Comparison of ENCODE assay signal across 8 mouse cellular contexts in genomic region chr6:47828950-47829349, GRCm38 (mm10). TPM values are rescaled to one million over a fixed set of nuclear protein-coding genes. Genes with fewer than 3 reads are reported as not detected.
DNase-seq lines count a peak whose midpoint lies in the region; ATAC-seq and TF ChIP-seq lines count a peak whose summit lies in the region.
"Had no signal": no experiment of that assay in that cellular context is flagged by ENCODE, and none has a peak within 500 bp of the region (broad histone marks: within the 10 kb centered on the region; RNA-seq: fewer than 3 reads in every experiment).

No protein-coding gene starts in this region.

- H3K4me2 ChIP-seq in embryonic facial prominence, embryonic 12.5 days (replicated peaks), result peak overlapping the region; percentile 56; the same call in 1 of the 2 replicates
- H3K4me2 ChIP-seq in liver, embryonic 14.5 days (ENCODE audit: low read depth), result 0 out of 2 replicates have a peak overlapping the region, but pooled peaks have one; percentile 12
- 0 out of 2 replicates have a peak overlapping the region, but pooled peaks have one; percentile 56 for H3K4me2 ChIP-seq in stomach, embryonic 14.5 days (replicated peaks; ENCODE audit: low read depth, low read length)
- H3K4me2 ChIP-seq: stomach, embryonic 15.5 days had no signal

- 12% methylated on average over 1 of the region's 1 CpGs for WGBS in embryonic facial prominence, embryonic 12.5 days
- 52% methylated on average over 1 of the region's 1 CpGs for WGBS in liver, embryonic 14.5 days (ENCODE audit: insufficient replicate concordance)
- WGBS in stomach, embryonic 14.5 days, result 36% methylated on average over 1 of the region's 1 CpGs

- TF ChIP-seq EP300 in liver, embryonic 14.5 days (IDR thresholded peaks at IDR 0.05; ENCODE audit: low read depth), result no peak

- H3K9me3 ChIP-seq in megakaryocyte, embryonic 14.5 days, result no peaks in the 10 kb centered on the region
- no peaks in the 10 kb centered on the region for H3K9me3 ChIP-seq in embryonic facial prominence, embryonic 12.5 days
- H3K9me3 ChIP-seq in liver, embryonic 14.5 days (ENCODE audit: control insufficient read depth, low read length), result no peaks in the 10 kb centered on the region
- H3K9me3 ChIP-seq in stomach, embryonic 14.5 days (ENCODE audit: control insufficient read depth, low read depth, low read length), result no peaks in the 10 kb centered on the region
- H3K9me3 ChIP-seq: stomach, embryonic 15.5 days had no signal

- H3K27ac ChIP-seq in embryonic facial prominence, embryonic 12.5 days, result no peak overlapping the region
- H3K27ac ChIP-seq in liver, embryonic 14.5 days, result no peak overlapping the region
- no peak overlapping the region for H3K27ac ChIP-seq in stomach, embryonic 14.5 days (ENCODE audit: low read length)
- H3K27ac ChIP-seq: stomach, embryonic 15.5 days had no signal

- peak in 1 of 3 experiments; percentile 43 for DNase-seq in liver, embryonic 14.5 days (ENCODE audit: low read depth in 3 of 3, low spot score in 3 of 3)
- no peak for DNase-seq in cerebellum, adult 9-11 months
- no peak for DNase-seq in frontal cortex, postnatal 14 days (ENCODE audit: low spot score in 2 of 2)

- peaks cover 24% of the 10 kb centered on the region for H3K4me1 ChIP-seq in megakaryocyte, embryonic 14.5 days
- no peaks in the 10 kb centered on the region for H3K4me1 ChIP-seq in embryonic facial prominence, embryonic 12.5 days
- H3K4me1 ChIP-seq in liver, embryonic 14.5 days (replicated peaks; ENCODE audit: control insufficient read depth in 2 of 2, insufficient read depth in 2 of 2, low read length in 1 of 2), result peaks cover 2 to 3% of the 10 kb centered on the region in 2 experiments; a peak in 1 of 4 replicates
- no peaks in the 10 kb centered on the region for H3K4me1 ChIP-seq in stomach, embryonic 14.5 days (ENCODE audit: control insufficient read depth, insufficient read depth, low read length)

- H3K27me3 ChIP-seq in megakaryocyte, embryonic 14.5 days (replicated peaks), result peaks cover 4% of the 10 kb centered on the region
- no peaks in the 10 kb centered on the region for H3K27me3 ChIP-seq in embryonic facial prominence, embryonic 12.5 days
- no peaks in the 10 kb centered on the region for H3K27me3 ChIP-seq in liver, embryonic 14.5 days (ENCODE audit: control insufficient read depth, insufficient read depth, low read length)
- no peaks in the 10 kb centered on the region for H3K27me3 ChIP-seq in stomach, embryonic 14.5 days (ENCODE audit: control insufficient read depth, insufficient read depth, low read length)
- H3K27me3 ChIP-seq: stomach, embryonic 15.5 days had no signal

- TF ChIP-seq CTCF in liver, embryonic 14.5 days (IDR thresholded peaks at IDR 0.05; ENCODE audit: low read depth), result peak; percentile 52; the same call in 1 of the 2 replicates

- no peak overlapping the region for H3K9ac ChIP-seq in embryonic facial prominence, embryonic 12.5 days
- no peak overlapping the region for H3K9ac ChIP-seq in liver, embryonic 14.5 days (replicated peaks)
- no peak overlapping the region for H3K9ac ChIP-seq in stomach, embryonic 14.5 days (replicated peaks; ENCODE audit: low read depth, low read length)
- H3K9ac ChIP-seq: stomach, embryonic 15.5 days had no signal

- H3K4me3 ChIP-seq in megakaryocyte, embryonic 14.5 days (replicated peaks), result peak overlapping the region; percentile 10
- no peak overlapping the region for H3K4me3 ChIP-seq in embryonic facial prominence, embryonic 12.5 days
- H3K4me3 ChIP-seq in liver, embryonic 14.5 days (ENCODE audit: insufficient read depth in 1 of 2, low read depth in 2 of 2, low read length in 2 of 2), result no peak overlapping the region
- H3K4me3 ChIP-seq in stomach, embryonic 14.5 days (ENCODE audit: low read depth, low read length), result no peak overlapping the region
- H3K4me3 ChIP-seq: stomach, embryonic 15.5 days had no signal

- no peak for ATAC-seq in megakaryocyte, adult 5-6 weeks (ENCODE audit: poor library complexity, severe bottlenecking)
- no peak for ATAC-seq in embryonic facial prominence, embryonic 12.5 days (ENCODE audit: insufficient number of reproducible peaks, insufficient read depth, low FRiP score, low TSS enrichment)
- no peak for ATAC-seq in liver, embryonic 14.5 days (ENCODE audit: insufficient read depth)
- ATAC-seq in stomach, embryonic 14.5 days (ENCODE audit: insufficient number of reproducible peaks, insufficient read depth, low FRiP score, low read depth), result no peak

- no peaks in the 10 kb centered on the region for H3K36me3 ChIP-seq in megakaryocyte, embryonic 14.5 days (replicated peaks; ENCODE audit: low read length)
- peaks cover 10% of the 10 kb centered on the region; the same call in 1 of the 2 replicates for H3K36me3 ChIP-seq in embryonic facial prominence, embryonic 12.5 days
- no peaks in the 10 kb centered on the region for H3K36me3 ChIP-seq in liver, embryonic 14.5 days (replicated peaks; ENCODE audit: control insufficient read depth, insufficient read depth, low read depth)
- peaks cover 7% of the 10 kb centered on the region; the same call in 1 of the 2 replicates for H3K36me3 ChIP-seq in stomach, embryonic 14.5 days (ENCODE audit: control insufficient read depth, insufficient read depth, low read length)
- H3K36me3 ChIP-seq: stomach, embryonic 15.5 days had no signal

RNA-seq across cellular contexts. Expression of gene Zfp786, which starts 1.7 kb away (rescaled TPM):
- not detected in 2 replicates for polyA plus RNA-seq in megakaryocyte, embryonic 14.5 days (2012; ENCODE audit: insufficient read depth, low replicate concordance)
- 0.05 TPM in 1 of 2 replicates, not detected in the other for total RNA-seq in megakaryocyte, adult 5-6 weeks (2015)
- not detected in 2 replicates for total RNA-seq in megakaryocyte, adult 5-6 weeks (2017)
- polyA plus RNA-seq in embryonic facial prominence, embryonic 12.5 days (2016; fragmentation: Nextera tagmentation; extraction: Ambion mirVana), result 7.9 and 8.0 TPM in 2 replicates
- polyA plus RNA-seq in liver, embryonic 14.5 days (2012; rRNA removed), result 0.17 and 0.19 TPM in 2 replicates
- polyA plus RNA-seq in liver, embryonic 14.5 days (2014; fragmentation: Nextera tagmentation; extraction: Ambion mirVana), result 0.24 and 0.39 TPM in 2 replicates
- polyA plus RNA-seq in stomach, embryonic 14.5 days (2014; fragmentation: Nextera tagmentation; extraction: Ambion mirVana), result 3.5 and 3.8 TPM in 2 replicates

RNA-seq across cellular contexts. Expression of gene Zfp398, which starts 6.5 kb away (rescaled TPM):
- polyA plus RNA-seq in megakaryocyte, embryonic 14.5 days (2012; ENCODE audit: insufficient read depth, low replicate concordance), result 0.58 and 1.5 TPM in 2 replicates
- total RNA-seq in megakaryocyte, adult 5-6 weeks (2015), result 10.1 and 10.4 TPM in 2 replicates
- 10.5 and 15.6 TPM in 2 replicates for total RNA-seq in megakaryocyte, adult 5-6 weeks (2017)
- 11.2 and 12.0 TPM in 2 replicates for polyA plus RNA-seq in embryonic facial prominence, embryonic 12.5 days (2016; fragmentation: Nextera tagmentation; extraction: Ambion mirVana)
- 1.4 and 1.7 TPM in 2 replicates for polyA plus RNA-seq in liver, embryonic 14.5 days (2012; rRNA removed)
- 1.2 and 1.4 TPM in 2 replicates for polyA plus RNA-seq in liver, embryonic 14.5 days (2014; fragmentation: Nextera tagmentation; extraction: Ambion mirVana)
- 11.6 and 13.4 TPM in 2 replicates for polyA plus RNA-seq in stomach, embryonic 14.5 days (2014; fragmentation: Nextera tagmentation; extraction: Ambion mirVana)

RNA-seq across cellular contexts. Expression of gene Pdia4, which starts 15.7 kb away (rescaled TPM):
- polyA plus RNA-seq in megakaryocyte, embryonic 14.5 days (2012; ENCODE audit: insufficient read depth, low replicate concordance), result 2.8 TPM in 1 of 2 replicates, not detected in the other
- total RNA-seq in megakaryocyte, adult 5-6 weeks (2015), result 50.6 and 54.3 TPM in 2 replicates
- total RNA-seq in megakaryocyte, adult 5-6 weeks (2017), result 166 TPM in 2 replicates
- 298 and 300 TPM in 2 replicates for polyA plus RNA-seq in embryonic facial prominence, embryonic 12.5 days (2016; fragmentation: Nextera tagmentation; extraction: Ambion mirVana)
- 27.5 and 42.4 TPM in 2 replicates for polyA plus RNA-seq in liver, embryonic 14.5 days (2012; rRNA removed)
- 86.1 and 90.4 TPM in 2 replicates for polyA plus RNA-seq in liver, embryonic 14.5 days (2014; fragmentation: Nextera tagmentation; extraction: Ambion mirVana)
- polyA plus RNA-seq in stomach, embryonic 14.5 days (2014; fragmentation: Nextera tagmentation; extraction: Ambion mirVana), result 236 and 273 TPM in 2 replicates

RNA-seq across cellular contexts. Expression of gene Zfp282, which starts 48.1 kb away (rescaled TPM):
- polyA plus RNA-seq in megakaryocyte, embryonic 14.5 days (2012; ENCODE audit: insufficient read depth, low replicate concordance), result 6.7 and 17.1 TPM in 2 replicates
- 4.6 and 5.3 TPM in 2 replicates for total RNA-seq in megakaryocyte, adult 5-6 weeks (2015)
- 8.4 and 10.7 TPM in 2 replicates for total RNA-seq in megakaryocyte, adult 5-6 weeks (2017)
- polyA plus RNA-seq in embryonic facial prominence, embryonic 12.5 days (2016; fragmentation: Nextera tagmentation; extraction: Ambion mirVana), result 27.1 and 29.2 TPM in 2 replicates
- polyA plus RNA-seq in liver, embryonic 14.5 days (2012; rRNA removed), result 2.1 and 2.4 TPM in 2 replicates
- 2.1 and 2.3 TPM in 2 replicates for polyA plus RNA-seq in liver, embryonic 14.5 days (2014; fragmentation: Nextera tagmentation; extraction: Ambion mirVana)
- 13.4 and 13.8 TPM in 2 replicates for polyA plus RNA-seq in stomach, embryonic 14.5 days (2014; fragmentation: Nextera tagmentation; extraction: Ambion mirVana)
